Mouse (Mus musculus): ENCODE measurements around the gene Hist1h2ag. TPM values are rescaled to one million over a fixed set of nuclear protein-coding genes. Genes with fewer than 3 reads are reported as not detected.
"Not testable (repeated sequence)": the region's sequence is repeated elsewhere in the genome, so short reads cannot be mapped to it uniquely, and the experiment has no call there.

The Hist1h2ag gene
- 9.1 and 21.8 TPM in 2 replicates for polyA plus RNA-seq (2012)

GRCm38 (mm10) chr13:22042568-22043502, at the start of gene Hist1h2ag, which contains the start of gene Hist1h2bj:
Gene Hist1h2ag (minus strand): TSS chr13:22042944.
Gene Hist1h2bj (plus strand): TSS chr13:22043214.
- H3K36me3 ChIP-seq (ENCODE audit: control insufficient read depth); H3K9me3 ChIP-seq (ENCODE audit: control insufficient read depth, low read length); H3K27me3 ChIP-seq (ENCODE audit: control insufficient read depth): not testable (repeated sequence)
- H3K4me1 ChIP-seq (ENCODE audit: control insufficient read depth) = peaks cover 68% of the 10 kb centered on the region
- H3K4me3 ChIP-seq (replicated peaks) = peak within 1 kb of the TSS; percentile 78

GRCm38 (mm10) chr13:22084140-22084539, 41.4 kb upstream of the Hist1h2ag start, which contains the start of gene Vmn1r188:
Gene Vmn1r188 (plus strand): TSS chr13:22084440.
- not testable (repeated sequence) for H3K36me3 ChIP-seq (ENCODE audit: control insufficient read depth); H3K27me3 ChIP-seq (ENCODE audit: control insufficient read depth); H3K4me3 ChIP-seq (replicated peaks); H3K4me1 ChIP-seq (ENCODE audit: control insufficient read depth); H3K9me3 ChIP-seq (ENCODE audit: control insufficient read depth, low read length)

DNA sequence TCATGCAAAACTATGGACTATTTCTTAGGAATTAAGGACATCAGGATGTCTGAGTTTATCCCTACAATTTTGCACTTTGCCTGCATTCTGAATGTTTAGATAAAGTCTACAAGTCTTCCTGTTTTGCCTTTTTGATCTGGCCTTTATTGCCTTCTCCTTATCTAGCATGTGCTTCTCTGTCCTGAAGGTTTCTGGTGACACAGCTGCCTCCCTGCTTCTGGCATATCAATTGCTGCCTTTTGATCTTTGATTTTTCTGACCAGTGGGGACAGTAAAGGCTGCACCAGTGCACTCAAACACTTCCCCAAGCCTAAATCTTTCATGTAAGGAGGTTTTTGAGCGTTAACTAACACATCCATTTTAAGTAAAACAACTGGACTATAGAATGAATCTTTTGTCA, 20.7 kb upstream of the Hist1h2ag start:
- TF ChIP-seq GATA1 (IDR thresholded peaks at IDR 0.05; ENCODE audit: low read length) (no peak), TAL1 (IDR thresholded peaks at IDR 0.05; ENCODE audit: low read length) (no peak)
- H3K36me3 ChIP-seq (ENCODE audit: control insufficient read depth) = no peaks in the 10 kb centered on the region
- H3K4me1 ChIP-seq (ENCODE audit: control insufficient read depth) = no peaks in the 10 kb centered on the region
- no peaks in the 10 kb centered on the region for H3K27me3 ChIP-seq (ENCODE audit: control insufficient read depth)
- no peak overlapping the region for H3K4me3 ChIP-seq (replicated peaks)
- H3K9me3 ChIP-seq (ENCODE audit: control insufficient read depth, low read length) = no peaks in the 10 kb centered on the region

DNA sequence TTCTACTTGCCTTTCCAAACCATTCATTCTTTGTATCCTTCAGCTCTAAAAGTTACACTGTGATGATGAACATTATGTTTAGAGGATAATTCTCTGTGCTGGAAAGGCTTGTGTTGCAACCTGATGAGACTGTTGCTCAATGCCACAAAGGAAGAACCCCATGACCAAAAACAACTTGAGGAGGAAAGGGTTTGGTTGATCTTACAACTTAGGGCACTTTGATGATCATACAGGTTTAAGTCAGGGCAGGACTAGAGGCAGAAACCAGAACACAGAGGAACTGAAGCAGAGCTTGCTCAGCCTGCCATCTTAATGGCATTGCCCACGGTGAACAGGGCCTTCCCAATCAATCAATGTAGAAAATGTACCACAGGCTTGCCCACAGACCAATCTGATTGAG, 18.7 kb upstream of the Hist1h2ag start:
- no peak for TF ChIP-seq TAL1 (IDR thresholded peaks at IDR 0.05; ENCODE audit: low read length)
- no peak for TF ChIP-seq GATA1 (IDR thresholded peaks at IDR 0.05; ENCODE audit: low read length)
- Histone ChIP-seq H3K27me3 (ENCODE audit: control insufficient read depth) (no peaks in the 10 kb centered on the region), H3K4me3 (replicated peaks) (no peak overlapping the region), H3K36me3 (ENCODE audit: control insufficient read depth) (no peaks in the 10 kb centered on the region), H3K9me3 (ENCODE audit: control insufficient read depth, low read length) (no peaks in the 10 kb centered on the region), H3K4me1 (ENCODE audit: control insufficient read depth) (no peaks in the 10 kb centered on the region)

GRCm38 (mm10) chr13:22053754-22054153, 11.0 kb upstream of the Hist1h2ag start:
- Histone ChIP-seq H3K36me3 (ENCODE audit: control insufficient read depth) (no peaks in the 10 kb centered on the region), H3K4me3 (replicated peaks) (no peak overlapping the region), H3K4me1 (ENCODE audit: control insufficient read depth) (peaks cover 29% of the 10 kb centered on the region), H3K9me3 (ENCODE audit: control insufficient read depth, low read length) (no peaks in the 10 kb centered on the region), H3K27me3 (ENCODE audit: control insufficient read depth) (peaks cover 2% of the 10 kb centered on the region; the same call in 1 of the 2 replicates)
- TF ChIP-seq GATA1 (IDR thresholded peaks at IDR 0.05; ENCODE audit: low read length) (no peak), TAL1 (IDR thresholded peaks at IDR 0.05; ENCODE audit: low read length) (no peak)

- Histone ChIP-seq H3K27me3 (ENCODE audit: control insufficient read depth) (peaks cover 2% of the 10 kb centered on the region; the same call in 1 of the 2 replicates), H3K4me1 (ENCODE audit: control insufficient read depth) (peaks cover 39% of the 10 kb centered on the region), H3K36me3 (ENCODE audit: control insufficient read depth) (no peaks in the 10 kb centered on the region), H3K9me3 (ENCODE audit: control insufficient read depth, low read length) (no peaks in the 10 kb centered on the region), H3K4me3 (replicated peaks) (peak overlapping the region; percentile 69)
- TF ChIP-seq TAL1 (IDR thresholded peaks at IDR 0.05; ENCODE audit: low read length) (no peak), GATA1 (IDR thresholded peaks at IDR 0.05; ENCODE audit: low read length) (no peak)
These were observed 8.7 kb upstream of the Hist1h2ag start for GRCm38 (mm10) chr13:22051523-22051859.

GRCm38 (mm10) chr13:22050591-22051522, 8.1 kb upstream of the Hist1h2ag start:
- Histone ChIP-seq H3K36me3 (ENCODE audit: control insufficient read depth) (no peaks in the 10 kb centered on the region), H3K4me3 (replicated peaks) (peak overlapping the region; percentile 69), H3K27me3 (ENCODE audit: control insufficient read depth) (peaks cover 2% of the 10 kb centered on the region; the same call in 1 of the 2 replicates), H3K4me1 (ENCODE audit: control insufficient read depth) (peaks cover 44% of the 10 kb centered on the region), H3K9me3 (ENCODE audit: control insufficient read depth, low read length) (no peaks in the 10 kb centered on the region)
- TF ChIP-seq TAL1 (IDR thresholded peaks at IDR 0.05; ENCODE audit: low read length) = no peak
- TF ChIP-seq GATA1 (IDR thresholded peaks at IDR 0.05; ENCODE audit: low read length) = no peak

GRCm38 (mm10) chr13:22049737-22050440, 7.1 kb upstream of the Hist1h2ag start:
- H3K4me1 ChIP-seq (ENCODE audit: control insufficient read depth) = peaks cover 54% of the 10 kb centered on the region
- H3K4me3 ChIP-seq (replicated peaks) = peak overlapping the region; percentile 69
- H3K9me3 ChIP-seq (ENCODE audit: control insufficient read depth, low read length) = no peaks in the 10 kb centered on the region
- TF ChIP-seq GATA1 (IDR thresholded peaks at IDR 0.05; ENCODE audit: low read length) = no peak
- TF ChIP-seq TAL1 (IDR thresholded peaks at IDR 0.05; ENCODE audit: low read length) = no peak
- H3K36me3 ChIP-seq (ENCODE audit: control insufficient read depth) = no peaks in the 10 kb centered on the region
- H3K27me3 ChIP-seq (ENCODE audit: control insufficient read depth) = 0 out of 2 replicates have a peak, but pooled peaks cover 2% of the 10 kb centered on the region
